Mouse (Mus musculus): ENCODE data around the gene Atxn2. TPM values are rescaled to one million over a fixed set of nuclear protein-coding genes. Genes with fewer than 3 reads are reported as not detected.
A peak's percentile ranks its signal among the peaks of the same experiment; 100 is the strongest.
"Not testable (repeated sequence)": the region's sequence is repeated elsewhere in the genome, so short reads cannot be mapped to it uniquely, and the experiment has no call there.

The Atxn2 gene
- polyA plus RNA-seq, 1 experiment from 2014 or later, result 68.6 TPM

DNA sequence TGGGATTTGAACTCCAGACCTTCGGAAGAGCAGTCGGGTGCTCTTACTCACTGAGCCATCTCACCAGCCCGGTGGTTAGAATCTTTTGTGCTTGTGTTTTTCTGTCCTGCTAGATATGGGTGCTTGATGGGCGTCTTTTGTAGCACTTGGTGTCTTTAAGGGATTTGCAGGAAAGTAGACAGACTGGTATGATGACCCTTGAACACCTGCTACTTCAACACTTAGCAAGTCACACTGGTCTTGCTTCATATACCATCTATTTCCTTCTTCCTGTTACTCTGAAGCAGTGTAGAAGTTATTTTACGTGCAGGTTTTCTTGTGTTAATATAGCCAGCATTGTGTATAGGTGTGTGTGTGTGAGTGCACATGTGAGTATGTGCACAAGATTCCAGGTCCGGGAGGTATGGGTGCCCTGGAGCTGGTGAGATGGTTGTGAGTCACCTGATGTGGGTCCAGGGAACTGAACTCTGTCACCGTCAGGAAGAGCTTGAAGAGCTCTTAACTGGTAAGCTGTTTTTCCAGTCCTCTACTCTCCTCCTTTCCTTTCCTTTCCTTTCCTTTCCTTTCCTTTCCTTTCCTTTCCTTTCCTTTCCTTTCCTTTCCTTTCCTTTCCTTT is 27.5 kb downstream of the Atxn2 start:
- no peaks in the 10 kb centered on the region for H3K4me1 ChIP-seq (ENCODE audit: control insufficient read depth, insufficient read depth, low read length)
- H3K9ac ChIP-seq (ENCODE audit: low read depth, low read length), result no peak overlapping the region
- H3K4me2 ChIP-seq (ENCODE audit: low read depth, low read length), result no peak overlapping the region
- no peaks in the 10 kb centered on the region for H3K27me3 ChIP-seq (replicated peaks; ENCODE audit: control insufficient read depth, insufficient read depth, low read length)
- H3K36me3 ChIP-seq (ENCODE audit: control insufficient read depth, insufficient read depth, low read length), result 0 out of 2 replicates have a peak, but pooled peaks cover 4% of the 10 kb centered on the region
- peak; percentile 26 for DNase-seq (ENCODE audit: low spot score)
- H3K9me3 ChIP-seq (ENCODE audit: control insufficient read depth, low read length), result no peaks in the 10 kb centered on the region
- ATAC-seq (ENCODE audit: low read depth), result no peak
- H3K4me3 ChIP-seq (ENCODE audit: low read depth, low read length), result no peak overlapping the region
- WGBS, result 91% methylated on average over 7 of the region's 7 CpGs
- no peak overlapping the region for H3K27ac ChIP-seq (replicated peaks; ENCODE audit: low read depth, low read length)

- Histone ChIP-seq H3K36me3 (ENCODE audit: control insufficient read depth, insufficient read depth, low read length) (no peaks in the 10 kb centered on the region), H3K9me3 (ENCODE audit: control insufficient read depth, low read length) (no peaks in the 10 kb centered on the region), H3K9ac (ENCODE audit: low read depth, low read length) (no peak overlapping the region), H3K4me1 (ENCODE audit: control insufficient read depth, insufficient read depth, low read length) (no peaks in the 10 kb centered on the region), H3K27me3 (replicated peaks; ENCODE audit: control insufficient read depth, insufficient read depth, low read length) (no peaks in the 10 kb centered on the region), H3K4me2 (ENCODE audit: low read depth, low read length) (no peak overlapping the region), H3K4me3 (ENCODE audit: low read depth, low read length) (no peak overlapping the region), H3K27ac (replicated peaks; ENCODE audit: low read depth, low read length) (no peak overlapping the region)
- 97% methylated on average over 1 of the region's 1 CpGs for WGBS
- DNase-seq (ENCODE audit: low spot score) (no peak), ATAC-seq (ENCODE audit: low read depth) (no peak)
Measured at GRCm38 (mm10) chr5:121740516-121740915, 29.4 kb downstream of the Atxn2 start.

DNA sequence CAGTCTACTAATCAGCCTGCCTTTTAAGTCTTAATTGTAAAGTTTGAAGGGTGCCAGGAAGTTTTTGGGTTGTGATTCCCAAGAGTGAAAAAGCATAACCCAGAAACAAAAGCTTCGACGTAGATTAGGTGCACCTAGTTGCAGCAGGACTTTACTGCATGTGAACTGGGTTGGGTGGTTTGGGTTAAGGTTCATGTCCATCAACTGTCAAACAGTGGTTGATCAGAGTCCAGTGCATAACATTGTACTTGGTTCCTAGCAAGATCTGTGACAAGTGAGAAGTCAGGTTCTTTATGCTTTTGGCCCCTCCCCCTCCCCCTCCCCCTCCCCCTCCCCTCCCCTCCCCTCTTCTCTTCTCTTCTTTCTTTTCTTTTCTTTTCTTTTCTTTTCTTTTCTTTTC is 31.8 kb downstream of the Atxn2 start:
- Histone ChIP-seq H3K27ac (replicated peaks; ENCODE audit: low read depth, low read length) (no peak overlapping the region), H3K36me3 (ENCODE audit: control insufficient read depth, insufficient read depth, low read length) (0 out of 2 replicates have a peak, but pooled peaks cover 3% of the 10 kb centered on the region), H3K4me3 (ENCODE audit: low read depth, low read length) (no peak overlapping the region), H3K4me1 (ENCODE audit: control insufficient read depth, insufficient read depth, low read length) (no peaks in the 10 kb centered on the region), H3K9ac (ENCODE audit: low read depth, low read length) (no peak overlapping the region), H3K27me3 (replicated peaks; ENCODE audit: control insufficient read depth, insufficient read depth, low read length) (no peaks in the 10 kb centered on the region), H3K9me3 (ENCODE audit: control insufficient read depth, low read length) (no peaks in the 10 kb centered on the region), H3K4me2 (ENCODE audit: low read depth, low read length) (no peak overlapping the region)
- WGBS, result 85% methylated on average over 2 of the region's 2 CpGs
- DNase-seq (ENCODE audit: low spot score) (no peak), ATAC-seq (ENCODE audit: low read depth) (no peak)

GRCm38 (mm10) chr5:121747884-121748594 is 36.9 kb downstream of the Atxn2 start:
- not testable (repeated sequence) for H3K4me3 ChIP-seq (ENCODE audit: low read depth, low read length); H3K4me2 ChIP-seq (ENCODE audit: low read depth, low read length); H3K27me3 ChIP-seq (replicated peaks; ENCODE audit: control insufficient read depth, insufficient read depth, low read length); ATAC-seq (ENCODE audit: low read depth); H3K4me1 ChIP-seq (ENCODE audit: control insufficient read depth, insufficient read depth, low read length); DNase-seq (ENCODE audit: low spot score); H3K9me3 ChIP-seq (ENCODE audit: control insufficient read depth, low read length); H3K9ac ChIP-seq (ENCODE audit: low read depth, low read length); H3K27ac ChIP-seq (replicated peaks; ENCODE audit: low read depth, low read length)
- peaks cover 43% of the 10 kb centered on the region for H3K36me3 ChIP-seq (ENCODE audit: control insufficient read depth, insufficient read depth, low read length)
- 89% methylated on average over 4 of the region's 4 CpGs for WGBS

DNA sequence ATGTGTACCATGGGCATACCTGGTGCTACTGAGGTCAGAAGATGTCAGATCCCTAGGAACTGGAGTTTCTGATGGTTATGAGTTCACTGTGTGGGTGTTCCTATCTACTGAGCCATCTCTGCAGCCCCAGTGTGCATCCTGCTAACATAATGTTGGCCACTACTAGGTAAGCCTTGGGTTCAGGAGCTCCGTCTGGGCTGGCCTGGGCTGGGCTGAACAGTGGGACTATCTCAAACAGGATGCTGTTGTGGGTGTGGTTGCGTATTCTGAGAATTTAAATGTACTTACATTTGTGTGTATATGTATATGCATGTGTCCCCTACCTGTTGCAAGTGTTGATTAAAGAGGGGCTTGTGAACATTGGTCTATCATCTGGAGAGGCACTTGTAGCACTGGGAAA is 38.5 kb downstream of the Atxn2 start:
- Histone ChIP-seq H3K4me3 (ENCODE audit: low read depth, low read length) (no peak overlapping the region), H3K36me3 (ENCODE audit: control insufficient read depth, insufficient read depth, low read length) (peaks cover 54% of the 10 kb centered on the region), H3K27me3 (replicated peaks; ENCODE audit: control insufficient read depth, insufficient read depth, low read length) (no peaks in the 10 kb centered on the region), H3K9ac (ENCODE audit: low read depth, low read length) (no peak overlapping the region), H3K4me2 (ENCODE audit: low read depth, low read length) (no peak overlapping the region), H3K4me1 (ENCODE audit: control insufficient read depth, insufficient read depth, low read length) (no peaks in the 10 kb centered on the region), H3K27ac (replicated peaks; ENCODE audit: low read depth, low read length) (no peak overlapping the region), H3K9me3 (ENCODE audit: control insufficient read depth, low read length) (no peaks in the 10 kb centered on the region)
- no peak for ATAC-seq (ENCODE audit: low read depth)
- 92% methylated on average over 2 of the region's 2 CpGs for WGBS
- no peak for DNase-seq (ENCODE audit: low spot score)

DNA sequence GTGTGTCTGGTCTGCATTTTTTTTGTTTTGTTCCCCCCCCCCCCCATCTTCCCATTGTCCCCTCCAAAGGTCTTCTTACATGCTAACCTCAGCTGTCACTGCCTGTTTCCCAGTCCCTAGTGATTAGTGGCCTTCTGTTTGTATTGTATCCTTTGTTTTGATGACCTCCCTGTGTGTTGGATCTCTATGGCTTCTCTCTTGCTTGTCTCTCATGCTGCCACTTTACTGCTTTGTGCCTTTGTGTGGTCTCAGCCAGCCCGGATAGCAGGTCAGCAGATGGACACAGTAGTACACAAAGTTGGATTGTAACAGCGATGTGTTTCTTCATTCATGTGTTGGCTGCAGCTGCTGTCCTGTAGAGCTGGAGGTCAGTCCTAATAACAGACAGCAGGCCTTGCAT is 46.8 kb downstream of the Atxn2 start:
- Histone ChIP-seq H3K4me1 (ENCODE audit: control insufficient read depth, insufficient read depth, low read length) (no peaks in the 10 kb centered on the region), H3K4me2 (ENCODE audit: low read depth, low read length) (no peak overlapping the region), H3K9ac (ENCODE audit: low read depth, low read length) (no peak overlapping the region), H3K36me3 (ENCODE audit: control insufficient read depth, insufficient read depth, low read length) (peaks cover 63% of the 10 kb centered on the region), H3K27ac (replicated peaks; ENCODE audit: low read depth, low read length) (no peak overlapping the region), H3K27me3 (replicated peaks; ENCODE audit: control insufficient read depth, insufficient read depth, low read length) (no peaks in the 10 kb centered on the region), H3K4me3 (ENCODE audit: low read depth, low read length) (no peak overlapping the region), H3K9me3 (ENCODE audit: control insufficient read depth, low read length) (no peaks in the 10 kb centered on the region)
- DNase-seq (ENCODE audit: low spot score) (peak; percentile 38), ATAC-seq (ENCODE audit: low read depth) (peak; percentile 30; the same call in 1 of the 2 replicates)
- 67% methylated on average over 2 of the region's 2 CpGs for WGBS

GRCm38 (mm10) chr5:121758341-121758740 is 47.2 kb downstream of the Atxn2 start:
- H3K27ac ChIP-seq (replicated peaks; ENCODE audit: low read depth, low read length), result no peak overlapping the region
- no peak overlapping the region for H3K4me3 ChIP-seq (ENCODE audit: low read depth, low read length)
- peaks cover 62% of the 10 kb centered on the region for H3K36me3 ChIP-seq (ENCODE audit: control insufficient read depth, insufficient read depth, low read length)
- H3K4me1 ChIP-seq (ENCODE audit: control insufficient read depth, insufficient read depth, low read length), result no peaks in the 10 kb centered on the region
- 89% methylated on average over 4 of the region's 4 CpGs for WGBS
- no peak overlapping the region for H3K4me2 ChIP-seq (ENCODE audit: low read depth, low read length)
- no peak overlapping the region for H3K9ac ChIP-seq (ENCODE audit: low read depth, low read length)
- DNase-seq (ENCODE audit: low spot score) (no peak), ATAC-seq (ENCODE audit: low read depth) (no peak)
- no peaks in the 10 kb centered on the region for H3K27me3 ChIP-seq (replicated peaks; ENCODE audit: control insufficient read depth, insufficient read depth, low read length)
- H3K9me3 ChIP-seq (ENCODE audit: control insufficient read depth, low read length), result no peaks in the 10 kb centered on the region

DNA sequence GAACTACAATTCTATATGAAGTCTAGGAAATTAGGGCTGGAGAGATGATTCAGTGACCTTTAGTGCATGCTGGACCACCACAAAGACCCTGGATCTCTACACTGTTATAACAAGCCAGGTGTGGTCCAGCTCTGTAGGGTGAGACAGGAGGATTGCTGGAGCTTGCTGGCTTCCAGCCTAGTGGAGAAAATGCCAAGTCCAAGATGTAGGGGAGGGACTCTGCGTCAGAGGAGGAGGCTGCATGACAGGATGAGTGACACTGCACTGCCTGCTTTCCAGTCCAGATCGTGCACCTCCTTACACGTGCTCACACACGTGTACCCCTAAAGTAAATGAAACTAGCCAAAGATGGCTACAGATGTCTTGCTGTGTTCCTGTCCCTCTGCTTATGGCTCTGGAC is 48.8 kb downstream of the Atxn2 start:
- Histone ChIP-seq H3K4me3 (ENCODE audit: low read depth, low read length) (no peak overlapping the region), H3K36me3 (ENCODE audit: control insufficient read depth, insufficient read depth, low read length) (peaks cover 54% of the 10 kb centered on the region), H3K4me1 (ENCODE audit: control insufficient read depth, insufficient read depth, low read length) (no peaks in the 10 kb centered on the region), H3K4me2 (ENCODE audit: low read depth, low read length) (no peak overlapping the region), H3K27me3 (replicated peaks; ENCODE audit: control insufficient read depth, insufficient read depth, low read length) (no peaks in the 10 kb centered on the region), H3K9me3 (ENCODE audit: control insufficient read depth, low read length) (no peaks in the 10 kb centered on the region), H3K27ac (replicated peaks; ENCODE audit: low read depth, low read length) (no peak overlapping the region), H3K9ac (ENCODE audit: low read depth, low read length) (no peak overlapping the region)
- ATAC-seq (ENCODE audit: low read depth) (no peak), DNase-seq (ENCODE audit: low spot score) (no peak)
- WGBS, result 84% methylated on average over 4 of the region's 4 CpGs

DNA sequence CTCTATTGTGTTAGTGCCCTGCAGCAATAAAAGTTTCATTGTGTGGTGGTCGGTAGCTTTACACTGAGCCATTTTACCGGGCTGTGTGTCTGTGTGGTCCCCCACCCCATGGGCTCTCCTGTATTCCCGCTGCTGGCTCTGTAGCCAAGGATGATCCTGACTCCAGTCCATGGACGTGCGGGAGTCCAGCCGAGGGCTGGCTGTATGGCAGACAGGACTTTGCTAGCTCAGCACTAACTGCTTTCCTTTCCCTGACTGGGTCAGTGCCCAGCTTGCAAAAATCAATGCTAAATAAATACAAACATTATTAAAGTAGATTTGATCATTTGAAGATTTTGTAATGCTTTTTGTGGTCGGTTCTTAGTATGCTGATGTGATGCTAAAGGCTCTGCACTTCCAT is 50.3 kb downstream of the Atxn2 start:
- H3K4me1 ChIP-seq (ENCODE audit: control insufficient read depth, insufficient read depth, low read length), result no peaks in the 10 kb centered on the region
- ATAC-seq (ENCODE audit: low read depth) (no peak), DNase-seq (ENCODE audit: low spot score) (no peak)
- no peaks in the 10 kb centered on the region for H3K27me3 ChIP-seq (replicated peaks; ENCODE audit: control insufficient read depth, insufficient read depth, low read length)
- no peak overlapping the region for H3K9ac ChIP-seq (ENCODE audit: low read depth, low read length)
- no peak overlapping the region for H3K4me2 ChIP-seq (ENCODE audit: low read depth, low read length)
- H3K9me3 ChIP-seq (ENCODE audit: control insufficient read depth, low read length), result no peaks in the 10 kb centered on the region
- WGBS, result 69% methylated on average over 7 of the region's 7 CpGs
- no peak overlapping the region for H3K4me3 ChIP-seq (ENCODE audit: low read depth, low read length)
- H3K27ac ChIP-seq (replicated peaks; ENCODE audit: low read depth, low read length), result no peak overlapping the region
- H3K36me3 ChIP-seq (ENCODE audit: control insufficient read depth, insufficient read depth, low read length), result peaks cover 49% of the 10 kb centered on the region

Data from embryonic facial prominence, embryonic 14.5 days (tissue).